Mouse (Mus musculus) thymus, adult 18-20 months (tissue): ENCODE data around the gene Camsap1.

Experiments used
- DNase-seq, 2 experiments: peaks; one replicate each; pipeline ENCODE4 v3.0.0; 2022; ENCODE audit warnings: mixed read lengths in 2 of 2

Gene Camsap1

DNA sequence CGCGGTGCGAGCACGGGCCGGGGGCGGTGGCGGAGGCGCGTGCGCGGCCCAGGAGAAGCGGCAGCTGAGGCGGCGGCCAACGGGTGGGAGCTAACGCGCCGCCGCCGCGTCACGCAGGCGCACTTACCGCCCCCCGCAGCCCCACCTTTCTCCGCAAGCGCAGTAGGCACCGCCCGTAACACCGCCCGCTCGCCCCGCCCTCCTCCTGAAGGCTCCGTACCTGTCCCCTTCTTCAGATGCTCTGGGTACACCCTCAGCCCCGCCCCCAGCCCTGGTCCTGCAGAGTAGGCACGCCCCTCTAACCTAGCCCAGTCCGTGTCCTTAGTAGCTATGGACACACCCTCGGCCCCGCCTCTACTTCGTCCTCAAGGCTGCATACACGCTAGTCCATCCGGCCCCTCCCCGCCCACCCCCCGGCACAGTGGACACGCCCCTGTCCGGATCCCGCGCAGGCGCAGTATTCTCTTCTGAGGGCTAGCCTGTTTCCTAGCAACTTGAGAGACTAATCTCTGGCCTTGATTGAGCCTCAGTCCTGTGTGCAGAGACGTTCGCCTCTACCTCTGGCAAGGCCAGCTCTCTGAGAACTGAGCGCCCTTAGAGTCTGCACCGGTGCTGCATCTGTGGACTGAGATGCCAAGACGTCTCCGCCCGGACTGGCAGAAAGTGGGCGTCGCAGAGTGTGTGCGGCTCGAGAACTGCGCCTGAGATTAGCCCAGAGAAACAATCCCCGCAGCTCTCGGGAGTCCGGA, at the start of gene Camsap1:
Gene Camsap1 (minus strand): TSS at position 124 of the 749 bp plus-strand sequence.
- peak; percentile 98 to 99 for DNase-seq

DNA sequence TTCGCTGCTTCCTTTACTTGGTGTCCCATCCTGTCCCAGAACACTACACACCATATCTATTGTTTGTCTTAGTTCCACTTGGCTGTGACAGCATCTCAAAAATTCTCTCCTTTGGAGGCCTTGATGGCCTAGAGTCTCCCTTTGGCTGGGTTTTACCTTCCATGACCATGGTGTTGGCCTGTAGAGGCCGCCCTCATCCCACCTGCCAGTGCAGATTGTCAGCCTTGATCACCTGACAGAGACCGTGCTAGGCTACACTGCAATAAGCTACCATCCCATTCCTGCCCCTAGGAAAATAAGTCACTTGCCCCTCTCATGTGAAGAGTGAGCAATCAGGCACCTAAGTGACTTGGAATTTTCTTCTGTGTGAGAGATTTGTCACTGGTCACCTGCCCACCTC, 47.2 kb upstream of the Camsap1 start:
- DNase-seq: no peak

DNA sequence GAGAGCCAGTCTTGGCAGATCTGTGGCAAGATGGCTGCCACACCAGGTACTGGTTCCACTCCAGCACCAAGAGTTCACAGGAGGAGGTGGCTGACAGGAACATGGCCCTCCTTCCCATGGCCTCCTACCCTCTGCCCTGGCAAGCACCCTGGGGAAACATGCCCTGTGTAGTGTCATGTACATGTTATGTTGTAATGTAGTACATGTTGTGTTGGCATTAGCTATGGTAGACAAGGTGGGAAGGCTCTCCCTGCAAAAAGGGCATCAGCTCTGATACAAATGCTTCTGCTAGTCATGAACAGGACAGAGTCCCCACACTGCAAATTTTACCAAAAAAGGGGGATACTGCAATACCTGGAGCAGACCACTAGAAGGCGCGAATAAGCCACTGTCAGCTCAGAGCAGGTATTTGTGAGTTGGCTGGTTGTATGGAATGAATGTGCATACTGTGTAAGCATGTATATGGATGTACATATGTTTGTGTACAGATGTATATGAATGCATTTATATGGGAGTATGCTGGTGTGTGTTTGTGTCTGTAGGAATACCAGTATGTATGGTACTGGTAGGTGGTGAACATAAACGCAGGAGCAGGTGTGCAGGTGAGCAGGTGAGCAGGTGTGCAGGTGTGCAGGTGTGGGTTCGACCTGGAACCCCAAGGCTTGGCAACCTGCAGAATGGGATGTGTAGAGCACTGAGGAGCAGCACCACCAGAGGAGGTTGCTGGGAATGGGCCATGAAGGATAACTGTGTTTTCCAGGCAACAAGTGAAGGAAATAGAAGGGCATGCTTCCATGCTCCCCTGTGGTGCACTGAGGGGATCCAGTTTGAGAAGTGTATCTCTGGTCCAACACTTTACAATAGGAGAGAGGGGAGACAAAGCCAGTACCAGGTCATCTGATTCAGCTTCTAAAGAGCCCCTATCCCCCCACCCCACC, 41.3 kb upstream of the Camsap1 start:
- DNase-seq: peak in 1 of 2 experiments; percentile 10

DNA sequence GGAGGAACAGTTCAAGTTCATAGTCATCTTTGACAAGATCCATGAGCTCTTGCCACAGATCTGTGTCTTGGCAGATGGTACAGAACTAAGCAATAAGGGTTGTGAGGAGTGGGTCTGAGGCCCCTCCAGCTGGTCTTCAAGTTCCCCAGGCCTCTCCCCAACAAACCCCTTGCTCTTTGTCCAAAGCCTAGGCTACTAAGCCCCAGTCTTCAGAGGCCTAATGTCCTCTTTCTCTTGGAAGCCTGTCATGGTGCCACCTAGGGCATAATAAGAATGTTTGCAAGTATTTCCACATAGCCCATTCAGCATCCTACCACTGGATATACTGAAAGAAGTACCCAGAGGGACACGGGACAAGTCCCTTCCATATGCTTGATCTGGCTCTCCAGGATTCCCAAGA, 39.5 kb upstream of the Camsap1 start:
- DNase-seq: no peak

DNA sequence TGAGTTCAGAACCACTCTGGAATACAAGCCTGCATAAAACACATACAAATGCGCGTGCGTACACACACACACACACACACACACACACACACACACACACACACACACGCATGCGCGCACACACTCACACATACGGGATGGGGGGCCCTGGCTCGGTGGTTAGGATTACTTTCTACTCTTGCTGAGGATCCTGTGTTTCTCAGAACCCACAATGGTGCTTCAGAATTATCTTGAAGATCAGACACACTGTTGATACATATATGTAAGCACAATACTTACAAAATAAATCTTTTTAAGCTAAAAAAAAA, 39.1 kb upstream of the Camsap1 start:
- no peak for DNase-seq

DNA sequence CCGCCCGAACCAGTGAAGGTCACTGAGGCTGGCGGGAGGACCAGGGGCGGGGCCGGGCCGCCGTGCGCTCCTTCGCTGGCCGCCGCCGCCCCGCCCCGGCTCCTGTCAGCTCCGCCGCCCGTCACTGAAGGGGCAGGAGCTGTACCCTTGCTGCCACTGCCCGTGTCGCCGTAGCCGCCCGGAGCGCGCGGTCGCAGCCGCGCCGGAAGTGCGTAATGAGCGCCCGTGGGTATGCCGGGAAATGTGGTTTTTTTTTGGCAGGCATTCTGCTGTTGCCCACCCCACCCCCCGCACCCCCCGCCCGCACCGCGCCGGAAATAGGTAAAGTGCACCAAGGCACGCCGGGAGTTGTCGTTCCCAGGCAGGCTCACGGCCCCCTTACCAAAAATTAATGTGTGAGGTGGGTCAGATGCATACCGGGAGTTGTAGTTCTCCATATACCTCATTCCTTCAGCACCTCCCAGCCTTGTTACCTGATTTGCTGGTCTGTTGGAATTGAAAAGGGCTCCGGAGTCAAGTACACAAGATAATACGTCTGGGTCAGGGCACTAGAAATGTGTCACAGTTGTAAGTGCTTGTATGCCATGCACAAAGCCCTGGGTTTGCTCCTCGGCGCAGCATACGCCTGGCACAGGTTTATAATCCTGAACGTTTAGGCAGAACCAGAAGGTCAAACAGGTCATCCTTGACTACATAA, 38.6 kb upstream of the Camsap1 start, which contains the start of gene Ubac1:
Gene Ubac1 (minus strand): TSS at position 187 of the 697 bp plus-strand sequence.
- peak; percentile 84 to 88 for DNase-seq

DNA sequence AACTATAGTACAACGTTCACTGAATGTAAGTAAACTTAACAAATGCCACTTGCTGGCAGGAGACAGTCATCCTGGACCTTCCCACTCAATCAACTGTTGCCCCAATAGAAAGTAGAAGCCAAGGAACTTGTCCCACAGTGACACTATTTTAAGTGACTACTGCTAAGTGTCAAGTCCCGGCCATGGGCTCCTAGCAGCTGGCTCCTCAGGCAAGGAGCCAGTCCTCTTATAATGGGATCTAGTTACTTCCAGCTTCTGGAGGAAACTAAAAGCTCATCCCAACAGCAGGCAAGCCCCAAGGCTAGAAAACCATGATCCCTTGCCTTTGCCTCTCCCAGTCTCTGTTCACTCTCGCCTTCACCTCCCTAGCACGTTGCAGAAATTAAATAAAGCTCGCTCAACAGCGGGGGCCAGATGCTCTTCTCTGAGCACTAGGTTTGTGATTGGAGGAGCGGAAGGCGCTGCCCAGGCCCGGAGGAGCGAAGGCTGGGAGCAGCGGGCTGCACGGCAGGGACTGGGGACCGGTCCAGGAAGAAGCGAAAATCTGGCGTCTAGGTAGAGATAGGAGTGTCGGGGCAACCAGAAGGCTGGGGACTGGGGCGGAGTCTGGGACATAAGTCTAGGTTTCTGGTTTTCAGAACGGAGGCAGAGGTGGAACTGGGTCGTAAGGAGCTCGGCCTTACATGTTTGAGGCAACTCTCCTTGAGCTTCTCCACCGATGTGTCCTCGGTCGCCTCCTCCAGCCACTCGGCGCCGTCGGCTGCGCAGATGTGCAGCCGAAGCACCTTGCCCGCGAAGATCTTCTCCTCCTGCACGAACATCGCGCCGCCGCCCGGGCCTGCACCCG, 37.9 kb upstream of the Camsap1 start:
- DNase-seq: no peak

DNA sequence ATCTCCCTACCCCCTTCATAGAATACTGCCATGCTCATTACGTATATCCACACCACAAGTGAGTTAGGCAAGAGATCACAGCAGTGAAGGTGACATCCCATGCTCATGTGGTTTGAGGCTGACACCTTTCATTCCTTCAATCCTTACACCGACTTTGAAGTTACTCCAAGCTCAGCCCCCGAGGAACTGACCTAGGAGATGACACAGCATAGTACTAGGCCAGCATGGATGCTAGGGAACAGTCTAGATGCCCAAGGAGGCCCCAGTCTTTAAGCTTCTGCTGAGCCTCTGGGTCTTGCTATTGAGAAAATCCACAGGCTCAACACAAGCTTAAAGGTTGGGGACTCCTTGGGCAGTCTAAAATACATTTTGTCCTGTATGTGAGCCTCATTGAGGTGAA, 36.8 kb upstream of the Camsap1 start:
- no peak for DNase-seq

DNA sequence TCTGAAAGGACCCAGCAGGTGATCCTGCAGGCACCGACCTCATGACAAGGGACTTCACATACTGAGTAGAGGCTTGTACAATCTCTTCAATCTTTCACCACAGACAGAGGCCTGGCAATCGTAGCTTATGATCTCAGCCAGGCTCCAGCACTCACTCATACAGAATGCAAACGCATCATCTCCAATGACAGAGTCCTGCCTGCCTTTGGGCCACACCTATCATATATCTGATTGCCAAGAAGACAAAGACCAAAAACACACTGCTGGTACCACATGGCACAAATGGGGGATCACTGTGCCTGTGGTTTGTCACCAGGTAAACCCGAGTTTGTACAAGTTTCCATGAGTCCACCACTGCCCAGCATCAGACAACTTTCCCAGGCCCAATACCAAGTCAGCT, 34.2 kb upstream of the Camsap1 start:
- no peak for DNase-seq

DNA sequence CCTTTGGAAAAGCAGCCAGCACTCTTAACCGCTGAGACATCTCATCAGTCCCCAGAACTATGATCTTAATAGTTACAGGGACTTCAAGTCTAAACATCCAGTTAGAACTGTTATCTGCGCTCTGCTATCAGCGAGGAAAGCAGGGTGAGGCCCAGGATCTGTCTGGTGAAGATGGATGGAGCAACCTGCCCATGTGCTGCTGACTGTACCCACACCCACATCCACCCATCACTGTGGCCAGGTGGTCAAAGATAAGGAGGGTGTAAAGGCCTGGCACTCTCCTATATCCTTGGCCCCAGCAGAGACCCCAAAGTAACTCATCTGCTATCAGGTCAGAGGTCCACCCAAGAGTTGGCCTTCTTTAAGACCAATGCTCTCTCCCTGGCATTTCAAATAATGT, 30.6 kb upstream of the Camsap1 start:
- no peak for DNase-seq

DNA sequence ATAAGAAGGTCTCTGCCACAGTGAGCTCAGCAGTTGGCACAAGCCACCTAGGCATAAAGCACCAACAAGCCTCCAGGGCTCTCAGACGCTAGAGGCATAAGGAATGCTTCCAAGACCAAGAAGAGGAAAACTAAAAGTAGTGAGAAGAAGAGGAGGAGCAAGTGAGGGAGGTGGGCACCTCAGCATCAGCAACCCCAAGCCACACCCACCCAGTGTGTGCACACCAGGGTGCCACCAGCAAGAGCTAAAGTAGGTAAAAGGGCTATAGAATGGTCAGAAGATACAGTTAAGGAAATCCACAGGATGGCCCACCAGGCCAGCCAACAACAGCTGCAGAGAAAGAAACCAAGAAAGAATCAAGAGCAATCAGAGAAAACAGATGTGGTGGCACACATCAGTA, 28.3 kb upstream of the Camsap1 start:
- no peak for DNase-seq

DNA sequence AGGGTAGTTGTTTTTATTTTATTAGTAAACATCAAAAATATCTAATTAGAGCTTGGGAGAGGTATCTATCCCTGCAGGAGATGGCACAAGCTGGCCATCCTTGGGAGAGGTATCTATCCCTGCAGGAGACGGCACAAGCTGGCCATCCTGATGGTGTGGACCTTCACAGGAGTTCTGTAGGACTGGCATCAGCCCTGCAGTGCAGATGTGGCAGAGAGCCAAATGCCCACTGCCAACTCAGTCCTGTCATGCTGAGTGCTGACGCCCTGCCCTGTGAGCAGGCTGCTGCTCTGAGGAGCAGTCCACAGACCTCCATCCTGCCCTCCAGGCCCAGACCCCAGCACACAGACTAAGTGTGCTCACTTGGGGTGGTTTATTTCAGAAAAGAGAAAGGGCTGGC, 18.9 kb upstream of the Camsap1 start:
- no peak for DNase-seq

DNA sequence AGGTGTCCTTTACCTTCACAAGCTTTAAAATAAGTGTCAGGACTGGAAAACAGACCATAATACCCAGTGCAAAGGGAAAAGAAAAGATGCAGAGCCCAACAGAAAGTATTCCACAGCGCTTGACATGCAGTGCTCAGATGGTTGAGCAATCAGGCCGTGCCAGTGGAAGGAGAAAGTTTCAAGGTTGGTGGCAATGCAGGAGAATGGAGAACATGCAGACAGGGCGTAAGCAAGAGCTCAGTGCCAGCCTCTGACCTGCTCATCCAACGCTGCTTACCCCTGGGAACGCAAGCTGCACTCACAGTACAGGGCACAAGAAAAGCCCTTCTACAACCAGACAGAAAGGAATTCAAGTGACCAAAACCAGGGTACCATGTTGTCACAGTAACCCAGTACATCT, 18.1 kb upstream of the Camsap1 start:
- DNase-seq: no peak

DNA sequence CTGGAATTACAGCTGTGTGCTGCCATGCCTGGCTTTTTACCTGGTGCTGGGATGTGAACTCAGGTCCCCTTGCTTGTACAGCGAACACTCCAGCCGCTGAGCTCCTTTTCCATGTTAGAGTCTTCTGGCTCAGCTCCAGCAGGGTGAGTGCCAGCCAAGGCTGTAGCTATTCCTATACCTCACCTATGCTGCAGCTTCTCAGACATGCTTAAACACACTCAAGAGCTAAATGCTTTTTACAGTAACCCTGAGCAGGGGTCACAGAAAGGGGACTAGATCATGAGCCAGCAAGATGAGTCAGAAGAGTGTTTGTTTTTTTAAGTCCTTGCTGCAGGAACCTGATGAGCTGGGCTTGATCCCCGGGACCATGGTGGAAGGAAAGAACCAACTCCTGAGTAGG, 14.6 kb upstream of the Camsap1 start:
- no peak for DNase-seq

DNA sequence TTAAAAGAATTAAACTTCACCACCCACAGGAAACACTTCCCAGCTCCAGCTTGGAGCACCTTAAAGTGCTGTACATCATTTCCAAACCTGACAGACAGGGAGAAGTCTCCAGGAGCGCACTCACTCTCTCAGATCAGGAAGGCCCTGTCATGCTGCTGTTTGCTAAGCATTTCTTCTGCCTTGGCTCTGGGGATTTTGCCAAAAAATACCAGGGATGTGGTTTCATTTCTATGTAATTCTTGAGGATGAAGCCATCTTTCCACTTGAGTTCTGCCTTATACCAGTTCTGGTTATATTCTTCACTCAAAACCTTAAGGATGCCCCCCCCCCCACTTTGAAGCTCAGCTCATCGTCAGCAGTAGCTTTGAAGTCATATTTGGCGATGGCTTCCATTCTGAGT, 11.7 kb upstream of the Camsap1 start:
- DNase-seq: no peak

DNA sequence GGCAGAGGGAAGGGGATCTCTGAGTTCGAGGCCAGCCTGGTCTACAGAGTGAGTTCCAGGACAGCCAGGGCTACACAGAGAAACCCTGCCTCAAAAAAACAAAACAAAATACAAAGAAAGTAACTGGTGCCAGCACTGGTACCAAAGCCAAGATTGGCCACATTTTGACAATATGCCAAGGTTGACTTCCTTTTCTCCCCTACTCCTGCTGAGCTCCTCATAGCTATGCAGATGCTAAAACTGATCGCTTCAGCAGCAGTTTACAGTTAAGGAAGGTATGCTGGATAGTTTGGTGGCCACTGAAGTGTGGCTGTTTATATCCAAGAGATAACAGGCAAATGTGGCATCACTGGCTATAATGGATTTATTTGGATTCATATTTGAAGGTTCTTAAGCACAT, 9.2 kb upstream of the Camsap1 start:
- no peak for DNase-seq

DNA sequence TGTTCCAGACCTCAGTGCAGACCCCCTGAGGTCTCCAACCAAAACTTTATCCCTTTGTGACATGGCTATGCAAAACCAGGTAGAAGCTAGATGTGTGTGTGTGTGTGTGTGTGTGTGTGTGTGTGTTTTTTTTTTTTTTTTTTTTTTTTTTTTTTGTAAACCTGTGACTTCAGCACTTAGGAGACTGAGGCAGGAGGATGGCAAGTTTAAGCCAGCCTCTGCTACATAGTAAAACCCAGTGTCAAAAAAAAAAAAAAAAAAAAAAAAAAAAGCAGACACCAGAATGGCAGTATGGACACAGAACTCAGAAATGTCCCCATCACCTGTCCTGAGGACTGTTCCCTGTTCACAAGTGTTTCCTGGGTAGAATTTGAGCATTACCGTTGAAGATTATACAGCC, 6.6 kb upstream of the Camsap1 start:
- no peak for DNase-seq

DNA sequence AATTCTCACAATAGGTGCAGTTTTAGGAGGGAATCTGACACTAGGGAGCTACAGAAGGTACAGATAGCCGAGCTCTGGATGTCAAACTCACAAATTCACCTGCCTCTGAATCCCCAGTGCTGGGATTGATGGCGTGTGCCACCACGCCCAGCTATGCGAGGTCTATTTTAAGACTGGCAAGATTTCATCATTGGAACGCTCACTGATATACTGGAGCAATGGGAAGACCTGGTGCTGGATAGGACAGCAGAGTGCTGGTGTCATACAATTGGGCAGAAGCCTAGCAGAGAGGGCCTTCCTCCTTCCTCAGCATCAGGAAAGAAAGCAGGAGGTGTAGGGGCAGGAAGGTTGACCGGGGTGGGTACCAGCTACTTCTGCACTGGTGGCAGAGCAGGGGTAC, 4.7 kb upstream of the Camsap1 start:
- no peak for DNase-seq

DNA sequence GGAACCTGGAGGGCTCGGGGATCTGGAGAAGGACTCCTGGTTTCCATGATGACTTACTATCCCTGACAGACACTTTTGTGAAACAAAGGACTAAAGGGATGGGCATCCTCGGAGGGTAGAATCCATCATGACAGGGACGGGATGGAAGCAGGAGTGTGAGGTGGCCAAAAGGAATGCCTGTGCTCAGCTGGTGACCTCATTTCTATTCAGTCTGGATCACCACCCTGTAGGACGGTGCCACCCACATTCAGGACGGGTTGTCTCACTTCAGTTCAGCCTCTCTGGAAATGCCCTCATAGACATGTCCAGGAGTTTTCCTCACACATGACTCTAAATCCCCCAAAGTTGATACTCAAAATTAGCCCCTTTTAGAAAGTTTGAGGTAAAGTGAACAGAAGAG, 3.5 kb upstream of the Camsap1 start:
- DNase-seq: no peak

DNA sequence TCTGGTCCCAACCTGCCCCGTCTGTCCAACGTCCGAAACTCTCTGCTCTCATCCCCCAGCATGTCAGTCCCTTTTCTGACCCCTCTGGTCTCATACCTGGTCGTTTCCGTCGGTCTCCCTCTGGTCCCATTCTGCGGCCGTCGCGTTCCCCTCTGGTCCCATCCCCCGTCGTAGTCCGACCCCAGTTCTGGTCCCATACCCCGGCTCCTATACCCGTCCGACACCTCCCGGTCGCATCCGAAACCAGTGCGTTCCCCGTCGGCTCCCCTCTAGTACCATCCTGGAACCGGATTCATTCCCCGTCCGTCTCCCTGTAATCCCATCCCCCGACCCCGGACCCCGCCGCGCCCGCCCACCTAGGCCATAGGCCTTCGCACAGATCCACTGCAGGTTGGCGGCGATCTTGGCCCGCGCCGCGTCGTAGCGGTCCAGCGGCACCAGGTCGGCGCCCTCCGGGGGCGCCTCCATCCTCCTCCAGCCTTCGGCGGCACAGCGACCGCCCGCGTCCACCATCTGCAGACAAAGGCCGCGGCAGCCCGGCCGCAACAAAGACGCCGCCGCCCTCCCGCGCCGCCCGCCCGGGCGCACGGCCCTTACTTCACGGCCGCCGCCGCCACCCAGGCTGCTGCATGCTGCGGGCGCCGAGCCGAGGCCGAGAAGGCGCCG, 523 bp downstream of the Camsap1 start:
- DNase-seq: peak; percentile 19 to 38

DNA sequence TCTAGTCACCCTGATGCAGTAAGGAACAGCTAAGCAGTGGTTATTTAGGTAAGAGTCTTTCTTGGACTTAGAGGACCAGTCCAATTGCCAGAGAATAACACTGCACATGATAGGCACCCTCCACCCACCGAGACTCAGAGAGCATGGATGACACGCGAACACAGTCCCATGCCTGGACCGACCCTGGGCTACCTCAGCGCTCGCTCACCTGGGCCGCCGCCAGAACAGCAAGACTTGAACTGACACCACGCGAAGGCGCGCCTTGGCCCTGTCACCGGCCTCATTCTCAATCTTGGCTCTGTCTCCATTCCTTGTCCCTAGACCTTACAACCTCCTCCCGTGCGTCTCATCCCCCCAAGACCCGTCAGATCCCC, 1.0 kb downstream of the Camsap1 start:
- DNase-seq: peak; percentile 13 to 15

DNA sequence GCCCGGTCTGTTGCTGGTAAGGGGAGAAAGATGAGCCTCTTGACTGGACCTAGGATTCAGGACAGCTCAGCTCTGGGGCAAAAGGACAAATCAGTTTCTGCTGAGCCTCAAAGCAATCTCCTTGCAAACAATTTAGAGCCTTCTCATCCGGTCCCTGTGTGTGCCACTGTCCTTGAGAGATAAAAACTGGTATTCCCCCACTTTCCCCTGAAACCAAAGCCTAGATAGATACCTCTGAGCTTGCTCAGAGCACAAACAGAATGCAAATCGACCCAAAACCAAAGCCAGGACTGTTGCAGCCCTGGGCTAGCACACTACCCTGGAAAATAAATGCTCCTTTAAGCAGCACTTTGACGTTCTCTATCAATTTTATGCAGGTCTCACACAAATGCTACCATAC, 4.1 kb downstream of the Camsap1 start:
- no peak for DNase-seq
